Mouse (Mus musculus) adrenal gland, postnatal 4 days (tissue): ENCODE data around the gene Ctcf. TPM values are rescaled to one million over a fixed set of nuclear protein-coding genes. Genes with fewer than 3 reads are reported as not detected.

Source experiments
- DNase-seq, 2 experiments: peaks; one replicate each; pipeline ENCODE4 v3.0.0; 2021 to 2022; ENCODE audit warnings: low spot score in 2 of 2, mixed read lengths in 2 of 2
- total RNA-seq, 2 experiments: library from RNA; stranded (reverse); gene quantifications; 2 replicates each; pipeline ENCODE4 v1.2.3; 2021

Gene Ctcf
- total RNA-seq, 2 experiments from 2014 or later: 73.8 to 94.0 TPM

DNA sequence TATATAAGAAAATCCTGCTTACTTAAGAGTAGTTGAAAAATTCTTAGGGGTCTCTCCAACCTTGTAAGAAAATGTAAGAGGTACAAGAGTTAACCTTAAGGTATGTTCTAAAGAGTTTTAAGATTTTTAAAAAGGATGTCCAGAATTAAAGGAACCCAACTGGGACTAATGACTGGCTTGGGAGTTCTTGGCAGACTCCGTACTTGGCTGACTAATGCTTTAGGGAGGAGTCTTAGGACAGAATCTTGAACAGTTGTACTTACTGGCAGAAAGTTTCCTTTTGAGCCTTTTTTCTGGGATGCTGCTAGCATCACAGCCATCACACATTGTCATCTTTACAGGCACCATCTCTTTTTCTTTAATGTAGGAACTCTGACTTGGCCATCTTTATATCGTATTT, 4.1 kb downstream of the Ctcf start:
- DNase-seq: no peak

GRCm38 (mm10) chr8:105645205-105645604, 8.8 kb downstream of the Ctcf start:
- DNase-seq: no peak

DNA sequence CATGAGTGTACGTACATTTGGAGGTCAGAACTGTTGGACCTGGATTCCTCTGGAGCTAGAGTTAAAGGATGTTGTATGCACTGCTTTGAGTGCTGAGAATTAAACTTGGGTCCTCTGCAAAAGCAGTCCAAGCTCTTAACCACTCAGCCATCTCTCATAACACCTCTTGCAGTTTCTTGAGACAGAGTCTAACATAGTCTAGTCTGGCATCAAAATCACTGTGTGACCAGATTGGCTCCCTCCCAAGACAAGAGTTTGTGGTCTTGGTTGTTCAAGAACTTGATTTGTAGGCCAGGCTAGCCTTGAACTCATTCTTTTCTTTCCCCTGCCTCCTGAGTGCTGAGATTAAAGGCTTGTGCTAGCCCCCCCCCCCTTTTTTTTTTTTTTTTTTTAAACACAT, 12.6 kb downstream of the Ctcf start:
- no peak for DNase-seq

GRCm38 (mm10) chr8:105657641-105658040, 21.3 kb downstream of the Ctcf start:
- no peak for DNase-seq

DNA sequence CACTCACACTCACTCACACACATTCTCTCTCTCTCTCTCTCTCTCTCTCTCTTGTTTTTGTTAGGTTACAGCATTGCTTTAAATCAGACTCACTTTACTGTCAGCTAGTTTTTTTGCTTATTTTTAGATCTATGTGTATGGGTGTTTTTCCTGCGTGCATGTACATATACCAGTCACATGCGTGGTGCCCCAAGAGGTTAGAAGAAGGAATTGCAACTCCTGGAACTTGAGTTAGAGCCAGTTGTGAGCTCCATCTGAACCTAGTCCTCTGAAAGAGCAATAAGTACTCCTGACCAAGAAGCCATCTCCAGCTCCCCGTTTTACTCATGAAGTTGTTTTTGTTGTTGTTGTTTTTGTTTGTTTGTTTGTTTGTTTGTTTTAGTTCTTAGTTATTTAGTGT, 24.8 kb downstream of the Ctcf start:
- DNase-seq: no peak

DNA sequence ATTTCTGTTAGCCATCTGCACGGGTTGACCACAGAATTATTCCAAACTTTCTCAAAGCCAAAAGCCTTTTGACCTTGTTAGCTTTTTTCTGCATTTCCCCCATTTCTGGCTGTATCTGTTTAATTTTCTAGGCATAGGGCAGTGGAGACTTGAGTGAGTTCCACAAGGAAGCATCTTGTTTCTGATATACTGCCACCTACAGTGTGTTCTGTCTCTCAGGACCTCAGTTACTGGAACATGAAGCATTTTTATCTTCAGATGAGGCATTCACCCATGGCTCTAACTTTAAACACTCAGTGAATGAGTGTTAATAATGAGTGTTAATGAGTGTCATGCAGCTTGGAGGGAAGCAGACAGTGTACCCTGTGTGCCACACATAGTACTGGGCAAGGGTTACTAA, 41.5 kb downstream of the Ctcf start:
- DNase-seq: no peak

- DNase-seq: no peak
Observed at GRCm38 (mm10) chr8:105685325-105685724, 49.0 kb downstream of the Ctcf start.

- DNase-seq: peak in 1 of 2 experiments; percentile 53
Observed at GRCm38 (mm10) chr8:105685796-105686308, 49.5 kb downstream of the Ctcf start, which contains the start of gene Carmil2. Gene Carmil2 (plus strand): TSS chr8:105686274.

DNA sequence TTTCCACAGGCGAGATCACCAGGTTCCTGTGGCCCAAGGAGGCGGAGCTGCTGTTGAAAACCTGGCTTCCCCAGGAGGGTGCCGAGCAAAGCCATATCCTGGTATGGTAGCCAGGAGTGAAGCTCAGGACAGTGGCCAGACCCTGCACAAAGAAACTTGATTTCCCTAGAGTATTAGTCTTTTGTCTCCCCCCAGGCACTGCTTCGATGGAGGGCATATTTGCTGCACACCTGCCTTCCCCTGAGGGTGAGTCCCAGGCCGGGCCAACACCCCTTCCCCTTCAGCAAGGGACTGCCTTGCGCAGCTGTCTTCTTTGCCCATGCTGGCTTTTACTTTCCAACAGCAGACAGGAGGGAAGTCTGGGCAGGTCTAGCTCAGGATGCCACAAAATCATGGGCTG, 50.2 kb downstream of the Ctcf start:
- no peak for DNase-seq

DNA sequence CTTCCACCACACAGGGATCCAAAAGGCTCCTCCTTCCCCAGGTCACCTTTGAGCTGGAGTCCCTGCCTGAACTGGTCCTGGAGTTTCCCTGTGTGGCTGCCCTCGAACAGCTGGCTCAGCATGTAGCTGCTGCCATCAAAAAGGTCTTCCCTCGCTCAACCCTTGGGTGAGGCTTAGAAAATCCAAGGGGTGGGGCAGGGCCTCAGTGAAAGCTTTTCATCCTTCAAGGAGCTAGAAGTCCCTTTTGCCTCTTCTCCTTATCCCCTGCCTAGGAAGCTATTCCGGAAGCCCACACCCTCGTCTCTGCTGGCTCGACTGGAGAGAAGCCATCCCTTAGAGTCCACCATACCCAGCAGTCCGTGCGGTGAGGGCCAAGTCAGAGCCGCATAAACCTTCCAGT, 51.1 kb downstream of the Ctcf start:
- DNase-seq: no peak

DNA sequence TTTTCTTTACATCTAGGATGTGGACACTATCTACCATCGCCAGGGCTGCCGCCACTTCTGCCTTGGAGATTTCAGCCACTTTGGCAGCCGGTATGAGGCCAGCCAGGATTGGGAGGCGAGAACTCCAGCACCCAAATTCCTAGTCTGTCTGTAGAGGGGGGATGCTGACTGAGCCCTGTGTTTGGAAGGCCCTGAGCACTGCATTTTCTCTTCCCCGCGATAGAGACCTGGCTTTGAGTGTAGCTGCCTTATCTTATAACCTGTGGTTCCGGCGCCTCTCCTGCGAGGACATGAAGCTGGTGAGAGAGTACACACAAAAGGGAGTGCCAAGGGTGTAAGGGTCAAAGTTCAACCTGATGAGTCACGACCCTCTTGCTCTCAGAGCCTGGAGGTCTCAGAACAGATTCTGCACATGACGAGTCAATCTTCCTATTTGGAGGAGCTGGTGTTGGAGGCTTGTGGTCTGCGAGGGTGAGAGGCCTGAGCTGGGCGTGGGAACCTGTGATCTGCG, 51.9 kb downstream of the Ctcf start:
- DNase-seq: no peak

DNA sequence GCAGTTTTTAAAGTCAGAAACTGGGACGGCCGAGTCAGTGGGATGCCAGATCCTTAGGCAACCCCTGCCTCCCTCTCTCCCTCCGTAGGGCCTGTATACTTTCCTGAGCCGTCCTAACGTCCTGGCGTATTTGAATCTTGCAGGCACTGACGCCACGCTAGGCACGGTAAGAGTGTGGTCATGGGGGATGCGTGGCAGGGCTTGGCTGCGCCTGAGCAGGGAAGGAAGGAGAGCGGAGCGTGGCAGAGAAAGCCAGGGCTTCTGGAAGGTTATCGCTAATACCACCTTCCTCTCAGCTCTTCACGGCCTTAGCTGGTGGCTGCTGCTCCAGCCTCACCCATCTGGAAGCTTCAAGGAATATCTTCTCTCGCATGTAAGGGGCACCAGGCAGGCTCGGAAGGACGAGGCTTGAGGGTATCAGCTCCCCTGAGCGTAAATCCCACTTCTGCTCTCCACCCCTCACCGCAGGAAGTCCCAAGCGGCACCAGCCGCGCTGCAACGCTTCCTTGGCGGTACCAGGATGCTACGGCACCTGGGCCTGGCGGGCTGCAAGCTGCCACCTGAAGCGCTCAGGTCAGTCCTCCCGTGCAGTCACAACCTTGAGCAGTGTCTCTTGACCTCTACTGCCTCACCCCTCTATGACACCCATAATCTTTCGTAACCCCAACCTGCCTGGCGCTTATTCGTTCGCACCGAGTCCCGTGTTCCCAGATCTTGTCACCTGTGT, 53.1 kb downstream of the Ctcf start:
- no peak for DNase-seq

DNA sequence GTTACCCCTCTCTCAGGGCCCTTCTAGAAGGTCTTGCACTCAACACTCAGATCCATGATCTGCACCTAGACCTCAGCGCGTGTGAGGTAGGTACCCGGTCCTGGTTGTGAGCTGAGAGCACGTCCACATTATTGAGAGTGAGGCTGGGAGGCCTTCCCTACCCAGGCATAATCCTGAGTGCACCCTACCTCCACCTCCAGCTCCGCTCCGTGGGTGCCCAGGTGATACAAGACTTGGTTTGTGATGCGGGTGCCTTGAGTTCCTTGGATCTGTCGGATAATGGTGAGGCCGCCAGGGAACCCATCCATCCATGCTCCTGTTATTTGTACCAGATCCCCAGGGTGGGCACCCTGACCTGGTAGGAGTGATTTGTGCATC, 53.6 kb downstream of the Ctcf start:
- DNase-seq: no peak

DNA sequence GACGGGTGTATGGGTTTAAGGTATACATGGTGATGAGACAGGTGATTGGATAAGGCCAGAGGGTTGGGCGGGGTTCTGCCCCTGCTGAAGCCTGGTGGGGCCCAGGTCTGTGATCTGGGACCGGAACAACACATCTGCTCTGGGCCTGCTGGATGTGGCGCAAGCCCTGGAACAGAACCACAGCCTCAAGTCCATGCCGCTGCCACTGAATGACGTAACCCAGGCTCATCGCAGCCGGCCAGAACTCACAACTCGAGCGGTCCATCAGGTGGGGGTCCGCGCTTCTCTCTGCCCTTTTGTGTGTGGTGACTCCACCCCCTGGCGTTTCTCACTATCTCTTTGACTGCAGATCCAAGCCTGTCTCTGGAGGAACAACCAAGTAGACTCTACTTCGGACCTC, 54.6 kb downstream of the Ctcf start:
- DNase-seq: no peak

- DNase-seq: no peak
Observed at GRCm38 (mm10) chr8:105692449-105693182, 56.2 kb downstream of the Ctcf start.

DNA sequence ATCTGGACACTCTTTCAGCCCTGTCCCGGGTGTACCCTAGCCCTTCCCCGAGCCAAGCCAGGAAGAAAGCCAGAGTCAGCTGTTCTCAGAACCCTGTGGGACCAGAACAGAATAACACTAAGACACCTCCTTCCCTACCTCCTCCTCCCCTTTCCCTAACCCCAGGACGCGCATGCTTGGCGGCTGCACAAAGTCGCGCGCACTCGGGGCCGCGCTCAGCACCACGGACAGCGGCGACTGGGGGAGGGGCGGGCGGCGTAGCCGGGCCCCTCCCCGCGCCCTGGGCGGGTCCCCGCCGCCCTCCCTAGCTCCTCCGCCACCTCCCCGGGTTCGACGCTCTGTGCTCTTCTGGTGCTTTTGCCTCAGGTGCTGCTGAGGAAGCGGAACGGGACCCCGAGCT, 57.3 kb downstream of the Ctcf start:
- DNase-seq: peak; percentile 46 to 72

- no peak for DNase-seq
Observed at GRCm38 (mm10) chr8:105694051-105694799, 57.9 kb downstream of the Ctcf start.

GRCm38 (mm10) chr8:105695080-105695780, 58.9 kb downstream of the Ctcf start:
- no peak for DNase-seq

GRCm38 (mm10) chr8:105697196-105697780, 60.9 kb downstream of the Ctcf start:
- DNase-seq: no peak

- DNase-seq: no peak
Observed at GRCm38 (mm10) chr8:105698734-105699133, 62.4 kb downstream of the Ctcf start.
